Mouse (Mus musculus): Measurements from ENCODE around the gene Slc28a3. TPM values are rescaled to one million over a fixed set of nuclear protein-coding genes. Genes with fewer than 3 reads are reported as not detected.

Gene Slc28a3
- total RNA-seq, 2 experiments from 2014 or later: not detected

- intact Hi-C loops (cut with DNase I): no loop called here
- Histone ChIP-seq H3K27ac (no peak overlapping the region), H3K4me3 (no peak overlapping the region)
- no peak for DNase-seq
- TF ChIP-seq CTCF (IDR thresholded peaks at IDR 0.05): no peak
These were observed 75.8 kb downstream of the Slc28a3 start for GRCm38 (mm10) chr13:58534861-58535260.

- no peak for TF ChIP-seq CTCF (IDR thresholded peaks at IDR 0.05)
These were observed 76.3 kb downstream of the Slc28a3 start for GRCm38 (mm10) chr13:58534216-58534841.

GRCm38 (mm10) chr13:58524581-58524980 lies 86.1 kb downstream of the Slc28a3 start:
- no peak overlapping the region for H3K27ac ChIP-seq
- no peak for TF ChIP-seq CTCF (IDR thresholded peaks at IDR 0.05)
- no peak for DNase-seq
- no peak overlapping the region for H3K4me3 ChIP-seq
- intact Hi-C loops (cut with DNase I): no loop called here

More at GRCm38 (mm10) chr13:58534216-58534841, 76.3 kb downstream of the Slc28a3 start:
- H3K4me3 ChIP-seq: no peak overlapping the region
- no peak for DNase-seq
- intact Hi-C loops (cut with DNase I): no loop called here
- H3K27ac ChIP-seq: no peak overlapping the region

GRCm38 (mm10) chr13:58523761-58524117 lies 86.9 kb downstream of the Slc28a3 start:
- intact Hi-C loops (cut with DNase I): no loop called here
- TF ChIP-seq CTCF (IDR thresholded peaks at IDR 0.05): no peak
- H3K27ac ChIP-seq: no peak overlapping the region
- no peak for DNase-seq
- H3K4me3 ChIP-seq: no peak overlapping the region

GRCm38 (mm10) chr13:58523011-58523760 lies 87.5 kb downstream of the Slc28a3 start:
- DNase-seq: no peak
- Histone ChIP-seq H3K4me3 (no peak overlapping the region; the same call in 1 of the 2 replicates), H3K27ac (no peak overlapping the region)
- no peak for TF ChIP-seq CTCF (IDR thresholded peaks at IDR 0.05)
- intact Hi-C loops (cut with DNase I): no loop called here

GRCm38 (mm10) chr13:58521331-58522030 lies 89.2 kb downstream of the Slc28a3 start:
- Histone ChIP-seq H3K4me3 (no peak overlapping the region), H3K27ac (no peak overlapping the region)
- no peak for TF ChIP-seq CTCF (IDR thresholded peaks at IDR 0.05)
- no peak for DNase-seq
- intact Hi-C loops (cut with DNase I): no loop called here

- no peak for DNase-seq
These were observed 89.9 kb downstream of the Slc28a3 start for GRCm38 (mm10) chr13:58520580-58521330.

GRCm38 (mm10) chr13:58520028-58520427 lies 90.6 kb downstream of the Slc28a3 start:
- intact Hi-C loops (cut with DNase I): no loop called here
- no peak for TF ChIP-seq CTCF (IDR thresholded peaks at IDR 0.05)
- H3K4me3 ChIP-seq: no peak overlapping the region
- H3K27ac ChIP-seq: no peak overlapping the region
- DNase-seq: no peak

More at GRCm38 (mm10) chr13:58520580-58521330, 89.9 kb downstream of the Slc28a3 start:
- TF ChIP-seq CTCF (IDR thresholded peaks at IDR 0.05): no peak
- Histone ChIP-seq H3K4me3 (no peak overlapping the region), H3K27ac (no peak overlapping the region)
- intact Hi-C loops (cut with DNase I): no loop called here

- no peak for DNase-seq
- Histone ChIP-seq H3K4me3 (no peak overlapping the region), H3K27ac (no peak overlapping the region)
- peak; percentile 39 for TF ChIP-seq CTCF (IDR thresholded peaks at IDR 0.05)
- intact Hi-C loops (cut with DNase I): no loop called here
These were observed 94.4 kb downstream of the Slc28a3 start for GRCm38 (mm10) chr13:58516277-58516676.

- intact Hi-C loops (cut with DNase I): no loop called here
- no peak for TF ChIP-seq CTCF (IDR thresholded peaks at IDR 0.05)
- DNase-seq: no peak
- Histone ChIP-seq H3K4me3 (no peak overlapping the region), H3K27ac (peak overlapping the region; percentile 68)
These were observed 95.0 kb downstream of the Slc28a3 start for GRCm38 (mm10) chr13:58515635-58516034.

GRCm38 (mm10) chr13:58514147-58514727 lies 96.4 kb downstream of the Slc28a3 start:
- TF ChIP-seq CTCF (IDR thresholded peaks at IDR 0.05): peak; percentile 59
- Histone ChIP-seq H3K4me3 (no peak overlapping the region), H3K27ac (no peak overlapping the region)
- intact Hi-C loops (cut with DNase I): no loop called here
- DNase-seq: no peak

- DNase-seq: no peak
- no peak for TF ChIP-seq CTCF (IDR thresholded peaks at IDR 0.05)
- intact Hi-C loops (cut with DNase I): no loop called here
- Histone ChIP-seq H3K27ac (no peak overlapping the region), H3K4me3 (no peak overlapping the region)
These were observed 98.8 kb downstream of the Slc28a3 start for GRCm38 (mm10) chr13:58511926-58512325.

Data from gastrocnemius, adult 2 months (tissue).